Mouse (Mus musculus): ENCODE measurements around the gene Ift88. TPM values are rescaled to one million over a fixed set of nuclear protein-coding genes. Genes with fewer than 3 reads are reported as not detected.

Gene Ift88
- polyA plus RNA-seq, 1 experiment from 2014 or later, result 17.0 TPM

DNA sequence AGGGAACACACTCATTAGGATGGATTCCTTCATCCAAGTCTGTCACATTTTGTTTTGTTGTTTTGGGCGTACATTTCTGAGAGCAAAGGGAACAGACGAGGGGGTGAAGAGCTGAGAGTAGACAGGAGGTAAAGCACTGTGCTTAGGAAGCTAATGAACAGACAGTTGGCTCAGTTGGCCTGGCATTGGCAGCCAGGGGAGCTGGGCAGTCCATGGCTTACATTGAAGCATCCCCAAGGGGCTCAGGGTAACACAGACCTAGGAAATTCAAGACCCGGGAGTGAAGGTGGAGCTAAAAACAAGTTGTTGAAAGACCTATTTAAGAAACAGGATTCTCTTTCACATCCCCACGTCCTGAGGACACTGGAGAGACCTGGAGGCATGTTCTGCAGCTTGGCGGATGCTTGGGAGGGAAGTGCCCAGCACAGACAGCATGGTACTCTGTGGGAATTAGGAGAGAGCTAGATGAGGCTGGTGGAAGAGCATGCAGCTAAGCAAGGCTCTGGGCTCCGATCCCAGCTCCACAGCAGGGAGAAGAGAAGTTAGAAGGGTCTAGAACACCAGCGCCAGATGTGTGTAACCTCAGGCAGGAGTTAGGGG, 131.7 kb downstream of the Ift88 start:
- 84% methylated on average over 7 of the region's 7 CpGs for WGBS
- peaks cover 7% of the 10 kb centered on the region; the same call in 1 of the 2 replicates for H3K36me3 ChIP-seq
- no peak for ATAC-seq (ENCODE audit: low FRiP score, low read depth)

DNA sequence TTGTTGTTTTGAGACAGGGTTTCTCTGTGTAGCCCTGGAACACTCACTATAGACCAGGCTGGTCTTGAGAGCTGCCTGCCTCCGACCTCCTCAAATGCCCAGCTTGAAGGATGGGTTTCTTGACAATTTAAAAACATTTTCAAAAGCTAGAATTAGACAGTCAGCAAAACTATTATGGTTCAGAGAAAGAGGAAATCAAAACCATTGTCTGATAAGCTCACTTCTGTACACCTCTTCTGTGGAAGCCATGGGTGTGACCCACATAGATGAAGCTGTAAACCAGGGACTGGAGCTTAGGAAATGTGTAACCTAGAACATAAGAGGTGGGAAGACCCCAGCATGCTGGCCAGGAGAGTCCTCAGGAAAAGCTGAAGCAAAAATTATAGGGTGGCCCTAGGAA, 133.1 kb downstream of the Ift88 start:
- H3K4me1 ChIP-seq (replicated peaks), result no peaks in the 10 kb centered on the region
- no peak overlapping the region for H3K4me3 ChIP-seq
- no peaks in the 10 kb centered on the region for H3K27me3 ChIP-seq
- WGBS, result 91% methylated on average over 1 of the region's 1 CpGs
- H3K4me2 ChIP-seq, result no peak overlapping the region
- H3K9ac ChIP-seq, result no peak overlapping the region
- ATAC-seq (ENCODE audit: low FRiP score, low read depth), result no peak
- H3K36me3 ChIP-seq, result peaks cover 7% of the 10 kb centered on the region; the same call in 1 of the 2 replicates
- no peaks in the 10 kb centered on the region for H3K9me3 ChIP-seq
- H3K27ac ChIP-seq (replicated peaks), result no peak overlapping the region

More for the DNA sequence above, 131.7 kb downstream of the Ift88 start:
- no peaks in the 10 kb centered on the region for H3K9me3 ChIP-seq
- H3K4me1 ChIP-seq (replicated peaks), result no peaks in the 10 kb centered on the region
- no peaks in the 10 kb centered on the region for H3K27me3 ChIP-seq
- H3K9ac ChIP-seq, result no peak overlapping the region
- no peak overlapping the region for H3K4me2 ChIP-seq
- H3K4me3 ChIP-seq, result no peak overlapping the region
- no peak overlapping the region for H3K27ac ChIP-seq (replicated peaks)

DNA sequence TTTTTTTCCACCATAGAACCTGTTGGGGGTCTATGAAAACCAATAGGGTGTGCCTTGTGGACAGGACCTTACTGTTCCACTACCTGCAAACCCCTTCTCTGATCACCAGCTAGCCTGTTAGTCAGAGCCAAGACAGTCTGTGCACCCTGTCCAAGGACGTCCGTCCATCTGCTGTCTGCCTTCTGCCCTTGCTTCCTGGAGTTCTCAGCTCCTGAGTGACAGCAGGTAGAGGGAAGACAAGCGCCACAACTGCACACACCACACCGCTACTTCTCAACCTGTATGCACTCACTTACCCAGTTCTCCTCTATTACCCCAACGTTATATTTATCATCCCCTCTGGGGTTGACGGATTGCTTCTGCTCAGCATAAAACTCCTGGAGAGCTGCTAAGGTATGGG, 141.8 kb downstream of the Ift88 start:
- WGBS, result 94% methylated on average over 6 of the region's 6 CpGs

More for the DNA sequence above, 141.8 kb downstream of the Ift88 start:
- H3K4me2 ChIP-seq, result no peak overlapping the region
- no peak overlapping the region for H3K9ac ChIP-seq
- no peaks in the 10 kb centered on the region for H3K9me3 ChIP-seq
- peaks cover 3% of the 10 kb centered on the region; the same call in 1 of the 2 replicates for H3K36me3 ChIP-seq
- no peaks in the 10 kb centered on the region for H3K27me3 ChIP-seq
- peaks cover 5% of the 10 kb centered on the region for H3K4me1 ChIP-seq (replicated peaks)
- no peak for ATAC-seq (ENCODE audit: low FRiP score, low read depth)
- H3K4me3 ChIP-seq, result no peak overlapping the region
- H3K27ac ChIP-seq (replicated peaks), result no peak overlapping the region

Other genes starting within 250 kb of the Ift88 start
- 11.8 and 12.8 TPM in 2 replicates for gene Cryl1, start 25.5 kb upstream of the Ift88 start, polyA plus RNA-seq (2015; fragmentation: Nextera tagmentation; extraction: Ambion mirVana)
- 6.1 and 7.4 TPM in 2 replicates for gene Il17d, start 100.7 kb downstream of the Ift88 start, polyA plus RNA-seq (2015; fragmentation: Nextera tagmentation; extraction: Ambion mirVana)
- 89.6 and 94.9 TPM in 2 replicates for gene Eef1akmt1, start 147.6 kb downstream of the Ift88 start, polyA plus RNA-seq (2015; fragmentation: Nextera tagmentation; extraction: Ambion mirVana)
- gene Xpo4, start 241.4 kb downstream of the Ift88 start, polyA plus RNA-seq (2015; fragmentation: Nextera tagmentation; extraction: Ambion mirVana), result 11.6 and 12.3 TPM in 2 replicates

Data from hindbrain, embryonic 15.5 days (tissue).